Mouse (Mus musculus) cerebellum, adult 8-10 months (tissue): ENCODE measurements around the gene Pacs2.

Source experiments
- DNase-seq: peaks from one replicate; pipeline ENCODE4 v3.0.0; 2022

Gene Pacs2

DNA sequence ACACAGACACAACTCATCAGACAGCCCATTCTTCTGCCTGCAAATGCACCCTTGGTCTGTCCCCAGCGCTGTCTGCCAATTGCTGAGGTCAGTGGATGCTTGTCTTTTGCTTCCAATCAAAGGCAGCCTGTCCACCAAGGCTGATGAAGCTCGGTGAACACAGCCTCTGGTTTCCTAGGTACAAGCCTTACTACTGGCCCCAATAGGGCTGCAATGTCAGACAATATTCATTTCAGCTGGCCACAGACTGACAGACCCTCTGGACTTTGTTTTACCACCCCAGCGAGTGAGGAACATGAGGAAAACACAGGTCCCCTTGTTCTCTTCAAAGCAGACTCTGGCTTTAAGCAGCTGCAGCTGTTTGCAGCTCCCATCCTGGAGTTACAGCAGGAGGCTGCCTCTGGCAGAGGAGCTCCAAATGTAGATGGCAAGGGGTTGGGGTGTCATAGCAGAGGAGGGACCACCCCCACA lies 1.3 kb upstream of the Pacs2 start:
- DNase-seq, result peak; percentile 41

DNA sequence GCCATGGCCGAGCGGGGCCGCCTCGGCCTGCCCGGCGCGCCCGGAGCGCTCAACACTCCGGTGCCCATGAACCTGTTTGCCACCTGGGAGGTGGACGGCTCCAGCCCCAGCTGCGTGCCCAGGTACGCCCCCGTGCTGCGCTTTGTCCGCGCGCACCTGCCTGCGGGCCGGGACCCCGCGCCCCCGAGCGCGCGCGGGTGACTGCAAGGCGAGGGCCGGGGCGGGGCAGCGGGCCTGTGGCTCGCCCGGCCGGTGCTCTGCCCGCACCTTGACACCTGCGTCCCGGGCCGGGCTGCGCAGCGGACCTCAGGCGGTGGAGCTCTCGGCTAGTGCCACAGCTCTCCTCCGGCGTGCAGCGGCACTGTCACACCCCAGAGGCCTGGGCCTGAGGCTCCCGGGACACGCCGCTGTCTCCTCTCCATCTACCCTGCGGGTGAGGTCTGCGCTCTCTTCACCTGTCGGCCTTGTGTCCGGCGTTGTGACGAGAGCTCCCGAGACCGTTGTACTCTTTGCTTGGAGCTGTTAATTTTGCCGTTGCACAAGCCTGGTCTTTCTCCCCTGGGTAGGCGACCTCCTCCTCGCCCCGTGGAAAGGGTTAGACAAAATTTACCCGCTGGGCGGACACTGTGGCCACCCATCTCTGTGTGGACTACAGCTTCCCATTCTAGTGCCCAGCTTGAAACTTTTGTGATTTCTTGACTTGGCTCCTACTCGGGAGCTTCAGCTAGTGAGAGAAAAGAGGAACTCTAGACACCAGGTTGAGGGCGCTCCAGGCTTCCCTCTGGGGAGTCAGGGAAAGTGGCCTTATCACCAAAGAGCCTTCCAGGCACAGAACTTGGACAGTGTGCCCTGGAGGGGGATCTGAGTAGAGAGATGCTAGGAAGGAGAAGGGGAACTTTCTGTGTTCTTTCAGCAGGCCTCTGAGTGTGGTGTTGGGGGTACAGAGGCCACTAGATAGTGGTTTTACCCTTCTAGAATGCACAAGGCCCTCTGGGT lies 551 bp downstream of the Pacs2 start:
- peak; percentile 61 for DNase-seq

DNA sequence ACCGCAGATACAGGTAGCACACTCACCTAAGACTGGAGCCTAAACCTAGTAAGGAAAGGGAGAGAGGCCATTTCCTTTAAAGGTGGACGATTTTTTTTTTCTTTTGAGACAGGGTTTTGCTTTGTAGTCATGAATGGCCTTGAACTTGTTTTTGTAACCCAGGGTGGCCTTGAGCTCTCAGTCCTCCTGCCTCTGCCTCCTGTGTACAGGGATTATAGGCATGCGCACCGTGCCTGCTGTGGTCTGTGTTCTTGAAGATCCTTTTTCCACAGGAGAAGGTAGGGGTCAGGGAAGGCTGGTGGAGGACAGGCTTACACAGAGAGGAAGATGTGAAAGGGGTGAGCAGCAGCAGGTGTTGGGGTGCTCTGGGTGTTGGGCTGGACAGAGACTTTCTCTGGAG lies 1.6 kb downstream of the Pacs2 start:
- DNase-seq, result no peak

DNA sequence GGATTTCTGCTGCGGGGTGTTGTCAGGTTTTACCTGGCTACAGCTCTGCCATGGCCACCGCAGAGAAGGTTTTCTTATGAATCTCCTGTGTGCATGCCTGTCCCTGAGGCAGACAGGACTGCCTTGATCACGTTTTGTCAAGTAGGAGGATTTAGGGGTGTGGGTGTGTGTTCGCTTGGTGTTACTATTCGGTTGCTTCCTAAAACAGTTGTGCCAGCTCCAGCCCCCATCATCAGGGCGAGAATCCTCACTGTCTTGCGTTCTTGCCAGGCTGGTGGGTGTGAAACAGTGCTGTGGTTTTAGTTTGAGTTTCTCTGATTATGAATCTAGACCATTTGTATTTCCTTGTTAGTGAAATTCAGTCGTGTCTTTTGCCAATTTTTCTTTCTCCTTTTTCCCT lies 2.7 kb downstream of the Pacs2 start:
- no peak for DNase-seq

DNA sequence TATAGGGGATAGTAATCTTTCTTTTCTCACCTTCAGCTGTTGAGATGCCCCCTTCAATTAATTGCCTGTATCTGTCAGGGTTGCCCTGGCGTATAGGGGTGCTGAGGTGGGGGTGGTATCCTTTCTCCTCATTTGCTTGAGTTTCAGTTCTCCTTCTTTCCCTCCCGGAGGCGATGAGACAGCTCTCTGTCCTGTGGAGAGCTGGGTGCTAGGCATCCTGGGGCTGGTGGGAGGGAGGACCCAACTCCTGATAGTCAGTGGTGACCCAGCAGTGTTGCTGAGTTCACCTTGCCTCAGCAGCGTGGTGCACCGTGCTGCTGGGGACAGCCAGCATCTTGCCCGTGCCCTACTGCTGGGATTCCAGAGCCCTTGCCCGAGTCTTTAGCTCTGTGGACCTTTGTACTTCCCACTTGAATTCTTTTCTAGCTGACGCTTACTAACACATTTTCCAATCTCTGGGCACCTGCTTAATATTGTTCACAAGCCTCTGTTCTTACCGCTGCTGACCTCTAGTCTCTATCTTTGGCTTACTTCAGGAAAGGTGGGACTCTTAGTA lies 3.2 kb downstream of the Pacs2 start:
- DNase-seq, result no peak

DNA sequence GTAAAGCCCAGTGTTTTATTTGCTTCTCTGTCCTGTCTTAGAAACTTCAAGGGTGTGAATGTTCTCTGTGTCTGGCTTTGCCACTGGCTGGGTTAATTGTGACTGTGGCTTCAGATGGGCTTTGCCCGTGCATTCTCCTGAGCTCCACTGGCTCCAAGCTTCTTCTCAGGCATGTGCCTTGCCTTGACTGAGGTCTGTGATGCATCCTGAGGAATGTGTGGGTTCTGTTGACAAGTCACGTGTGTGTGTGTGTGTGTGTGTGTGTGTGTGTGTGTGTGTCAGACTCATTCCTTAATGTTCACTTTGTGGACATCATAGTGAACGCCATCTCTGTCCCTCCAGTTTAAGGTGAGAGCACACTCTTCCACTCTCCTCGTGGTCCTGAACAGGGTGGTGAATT lies 4.5 kb downstream of the Pacs2 start:
- no peak for DNase-seq

DNA sequence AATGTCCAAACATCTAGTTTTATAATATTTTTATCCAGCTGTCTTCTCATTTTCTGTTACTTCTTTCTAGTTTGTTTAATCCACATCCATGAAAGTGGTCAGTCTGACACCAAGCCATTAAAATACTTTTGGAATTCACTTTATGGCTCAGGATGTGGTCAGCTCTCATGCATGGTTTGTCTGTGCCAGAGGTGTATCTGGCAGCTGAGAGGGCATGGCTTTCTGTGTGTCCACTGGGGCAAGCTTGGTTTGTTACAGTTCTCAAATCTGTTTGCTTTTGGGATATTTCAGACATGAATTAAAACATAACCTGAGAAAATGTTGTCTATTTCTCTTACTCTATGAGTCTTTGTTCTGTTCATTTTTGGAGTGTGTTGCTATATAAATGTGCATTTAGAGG lies 7.2 kb downstream of the Pacs2 start:
- DNase-seq, result no peak

DNA sequence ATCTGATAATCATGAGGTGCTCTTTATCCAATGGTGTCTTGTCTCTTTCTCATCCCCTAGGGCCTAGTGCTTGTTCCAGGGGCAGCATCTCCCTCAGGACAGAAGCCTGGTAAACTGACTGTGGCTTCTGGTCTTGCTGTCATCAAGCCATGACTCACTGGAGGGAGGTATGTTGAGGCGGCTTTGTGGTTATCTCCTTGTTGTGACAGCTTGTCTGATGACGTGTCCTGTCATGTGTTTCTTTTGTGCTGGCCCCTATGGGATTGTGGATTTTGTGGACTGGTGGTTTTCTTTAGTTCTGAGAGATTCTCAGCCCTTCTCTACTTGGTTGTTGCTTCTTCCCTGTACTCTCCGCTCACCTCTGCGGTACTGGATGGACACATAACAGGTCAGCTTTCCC lies 8.8 kb downstream of the Pacs2 start:
- DNase-seq, result no peak

DNA sequence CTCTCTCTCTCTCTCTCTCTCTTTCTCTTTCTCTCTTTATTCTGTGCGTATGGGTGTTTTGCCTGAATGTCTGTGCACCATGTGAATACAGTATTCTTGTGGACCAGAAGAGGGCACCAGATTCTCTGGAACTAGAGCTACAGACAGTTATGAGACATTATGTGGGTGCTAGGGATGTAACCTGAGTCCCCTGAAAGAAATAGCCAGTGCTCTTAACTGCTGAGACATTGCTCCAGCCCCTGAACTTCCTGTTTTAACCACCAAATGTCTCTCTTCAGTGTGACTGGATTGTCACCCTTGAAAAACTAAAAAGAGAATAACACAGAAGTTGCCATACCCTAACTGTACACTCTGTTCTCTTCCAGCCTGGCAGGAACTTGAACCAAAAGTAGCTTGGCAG lies 12.2 kb downstream of the Pacs2 start:
- no peak for DNase-seq

DNA sequence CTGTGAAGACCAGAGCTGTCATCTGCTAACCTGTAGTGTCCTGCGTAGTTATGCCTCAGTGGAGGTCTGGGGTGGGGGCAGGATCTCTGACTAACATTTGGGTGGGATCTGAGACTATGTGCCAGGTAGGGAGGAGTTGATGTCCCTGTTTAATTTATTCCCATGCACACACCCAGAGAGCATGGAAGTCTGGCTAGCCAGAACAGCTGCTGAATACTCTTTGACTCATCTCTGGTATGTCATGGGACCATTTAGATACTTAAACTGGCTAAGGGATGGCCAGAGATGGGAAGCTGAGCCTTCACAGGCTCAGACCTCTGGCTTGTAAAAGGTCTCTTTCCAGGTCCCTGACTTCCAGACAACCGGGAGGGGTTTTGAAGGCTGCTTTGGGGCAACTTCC lies 13.2 kb downstream of the Pacs2 start:
- no peak for DNase-seq

DNA sequence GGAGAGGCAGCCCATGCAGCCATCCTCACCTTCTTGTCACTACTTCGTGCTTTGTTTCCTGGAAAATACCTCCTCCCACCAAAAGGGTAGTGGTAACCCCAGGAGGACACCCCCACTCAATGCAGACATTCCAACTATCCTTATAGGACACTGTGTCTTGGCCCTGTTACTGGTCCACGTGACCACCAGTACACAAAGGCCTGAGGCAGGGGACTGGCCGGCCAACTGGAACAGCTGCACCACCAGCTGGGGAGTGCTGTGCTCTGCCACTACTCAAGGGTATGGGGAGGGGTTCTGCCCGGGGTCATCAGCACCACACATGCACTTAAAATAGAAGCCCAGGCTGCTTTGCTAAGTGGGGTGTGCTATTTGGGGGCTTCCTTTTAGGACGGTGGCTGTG lies 13.8 kb downstream of the Pacs2 start:
- DNase-seq, result no peak

DNA sequence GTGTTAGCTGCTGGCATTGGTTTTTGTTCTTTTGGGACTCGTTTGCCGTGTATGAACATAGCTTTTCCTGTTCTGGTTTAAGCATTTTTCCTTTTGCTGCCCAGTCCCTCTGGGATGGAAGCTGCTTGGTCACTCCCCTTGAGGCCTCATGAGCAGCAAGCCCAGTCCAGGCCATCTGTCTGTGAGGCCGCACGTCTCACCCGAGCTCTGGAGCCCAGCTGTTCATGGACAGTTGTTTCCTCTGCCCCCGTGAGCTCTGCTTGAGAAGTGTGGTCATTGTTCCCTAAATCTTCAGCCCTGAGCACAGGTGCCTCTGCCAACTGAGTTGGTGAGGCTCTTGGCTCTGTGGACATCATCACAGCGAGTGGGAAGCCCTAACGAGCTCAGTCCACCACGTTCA lies 14.6 kb downstream of the Pacs2 start:
- no peak for DNase-seq

DNA sequence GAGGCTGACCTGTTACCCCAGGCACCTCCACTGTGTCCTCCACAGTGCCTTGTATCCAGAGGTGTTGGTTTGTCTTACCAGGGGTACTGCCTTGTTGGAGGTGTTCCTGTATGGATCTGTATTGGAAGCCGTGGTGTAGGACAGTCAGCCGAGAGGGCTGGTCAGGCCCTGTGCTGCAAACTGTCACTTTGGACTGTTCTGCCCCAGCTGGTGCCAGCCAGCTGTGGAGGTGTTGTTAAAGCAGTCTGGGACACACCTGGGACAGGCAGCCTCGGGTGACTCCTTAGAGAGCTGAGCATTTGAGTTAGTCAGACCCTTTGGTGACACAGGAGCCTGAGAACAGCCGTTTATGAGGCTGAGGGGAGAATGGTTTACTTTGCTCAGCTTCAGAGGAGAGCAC lies 15.7 kb downstream of the Pacs2 start:
- DNase-seq, result no peak

DNA sequence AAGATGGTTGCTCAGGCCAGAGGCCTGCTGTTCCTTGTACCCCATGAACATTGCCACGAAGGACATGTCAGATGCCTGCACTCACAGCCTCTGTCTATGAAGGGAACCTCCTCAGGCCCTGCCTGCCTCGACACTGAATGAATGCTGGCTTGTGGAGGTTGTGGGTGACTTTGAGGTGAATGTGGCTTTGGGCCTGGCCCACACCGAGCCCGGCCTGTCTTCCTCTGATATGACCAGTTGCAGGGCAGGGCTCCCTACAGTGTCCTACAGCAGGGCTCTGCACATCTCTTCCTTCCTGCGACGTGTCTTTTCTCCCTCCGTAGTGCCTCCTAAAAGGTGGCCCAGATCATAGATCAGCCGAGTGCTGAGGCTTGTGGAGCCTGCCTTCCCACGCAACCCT lies 16.7 kb downstream of the Pacs2 start:
- DNase-seq, result no peak

DNA sequence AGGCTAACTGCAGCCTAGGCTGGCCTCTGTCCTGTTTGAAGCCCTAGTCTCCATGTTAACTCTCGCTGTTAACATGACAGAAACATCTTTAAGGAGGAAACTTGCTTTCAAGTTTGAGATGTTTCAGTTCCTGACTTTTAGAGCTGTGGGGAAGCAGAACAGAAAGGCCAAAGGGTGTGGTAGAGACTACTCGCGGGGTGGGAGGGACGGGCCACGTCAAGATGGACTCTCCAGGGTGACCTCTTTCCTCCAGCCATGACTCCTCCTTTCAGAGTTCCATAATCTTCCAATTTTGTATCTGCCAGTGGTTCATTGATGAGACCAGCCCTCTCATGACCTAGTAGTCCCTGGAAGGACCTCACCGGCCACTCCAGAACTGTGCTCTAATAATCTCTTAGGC lies 17.1 kb downstream of the Pacs2 start:
- no peak for DNase-seq

DNA sequence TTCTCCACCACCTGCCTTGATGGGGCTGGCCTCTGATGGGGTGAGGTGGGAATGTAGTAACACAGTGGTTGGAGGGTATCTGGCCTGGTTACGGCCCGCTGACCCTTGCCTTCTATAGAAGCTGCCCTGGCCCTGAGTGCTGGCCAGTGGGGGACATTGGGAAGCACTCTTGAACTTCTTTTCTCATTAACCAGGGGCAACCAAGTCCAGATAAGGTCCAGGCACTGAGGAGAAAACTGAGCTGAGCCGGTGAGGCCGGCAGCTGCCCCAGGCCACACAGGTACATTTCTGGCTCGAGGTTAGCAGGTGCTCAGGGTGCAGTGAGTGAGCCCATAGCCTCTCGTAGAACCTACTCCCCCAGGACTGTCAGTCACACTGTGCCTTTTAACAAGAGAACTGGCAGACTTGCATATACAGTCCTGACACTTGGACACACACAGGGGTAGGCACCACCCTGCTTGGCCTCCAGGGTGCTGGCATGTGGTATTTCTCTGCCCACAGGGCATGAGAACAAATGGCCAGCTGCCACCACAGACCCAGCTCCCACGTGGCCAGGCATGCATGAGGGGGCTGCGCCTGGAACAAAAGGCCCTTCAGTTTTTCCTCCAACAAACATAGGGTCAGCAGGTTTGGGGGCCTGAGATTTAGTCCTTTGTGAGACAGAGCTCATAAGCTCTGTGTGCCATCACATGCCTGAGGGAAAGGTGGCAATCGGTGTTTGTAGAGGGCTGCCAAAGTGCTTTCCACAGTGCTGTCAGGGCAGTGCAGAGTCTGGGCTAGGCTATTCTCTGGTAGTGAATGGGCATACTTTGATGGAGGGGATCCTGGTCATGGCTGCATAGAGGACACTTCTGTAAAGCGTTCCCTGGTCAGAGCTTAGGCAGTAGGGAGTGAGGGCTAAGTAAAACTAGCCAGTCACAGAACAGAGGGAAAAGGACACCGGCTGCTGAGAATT lies 18.3 kb downstream of the Pacs2 start:
- peak; percentile 39 for DNase-seq

DNA sequence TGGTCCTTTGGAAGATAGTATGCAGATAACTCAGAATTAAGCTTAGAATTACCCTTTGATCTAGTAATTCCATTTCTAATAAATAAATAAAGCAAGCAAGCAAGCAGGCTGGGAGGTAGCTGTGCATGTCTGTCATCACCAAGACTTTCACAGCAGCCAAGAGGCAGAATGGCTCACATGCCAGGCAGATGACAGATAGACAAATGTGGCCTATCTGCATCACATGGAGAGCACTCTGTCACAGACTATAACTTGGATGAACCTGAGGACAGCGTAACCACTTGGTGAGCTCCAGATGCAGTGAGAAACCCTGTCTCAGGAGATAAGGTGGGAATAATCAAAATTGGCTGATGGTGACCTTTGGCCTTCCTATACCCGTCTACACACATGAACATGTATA lies 20.8 kb downstream of the Pacs2 start:
- DNase-seq, result no peak

DNA sequence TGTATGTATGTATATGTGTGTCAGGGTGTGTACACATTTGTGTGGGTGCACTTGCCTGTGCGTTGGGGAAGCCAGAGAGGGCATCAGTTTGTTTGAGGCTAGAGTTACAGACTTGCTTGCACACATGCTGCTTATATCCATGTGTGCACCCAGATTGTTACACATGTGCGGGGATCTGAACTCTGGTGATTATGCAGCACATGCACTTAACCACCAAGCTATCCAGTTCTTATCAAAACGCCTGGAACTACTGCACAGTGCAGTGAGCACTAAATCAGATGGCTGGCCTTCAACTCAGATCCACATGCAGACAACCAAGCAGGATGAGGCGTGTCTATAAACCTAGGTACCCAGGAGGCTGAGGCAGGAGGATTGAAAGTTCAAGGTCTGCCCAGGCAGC lies 22.7 kb downstream of the Pacs2 start:
- DNase-seq, result no peak

DNA sequence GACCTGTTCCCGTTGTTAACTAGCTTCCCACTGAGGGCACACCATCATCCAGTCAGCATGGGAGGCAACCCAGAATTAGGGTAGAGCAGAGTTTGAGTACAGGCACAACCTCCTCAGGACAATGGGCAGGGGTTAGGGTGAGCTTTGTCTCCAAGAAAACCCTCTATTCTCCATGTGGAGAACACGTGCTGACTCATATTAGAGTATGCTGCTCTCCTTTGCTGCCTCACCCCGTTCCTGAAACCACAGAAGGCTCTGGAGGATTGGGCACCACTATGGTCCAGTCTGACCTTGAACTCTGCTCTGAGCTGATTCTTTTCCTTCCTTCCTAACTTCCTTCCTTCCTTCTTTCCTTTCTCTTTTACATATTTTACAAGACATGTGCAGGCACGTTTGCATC lies 24.1 kb downstream of the Pacs2 start:
- no peak for DNase-seq

DNA sequence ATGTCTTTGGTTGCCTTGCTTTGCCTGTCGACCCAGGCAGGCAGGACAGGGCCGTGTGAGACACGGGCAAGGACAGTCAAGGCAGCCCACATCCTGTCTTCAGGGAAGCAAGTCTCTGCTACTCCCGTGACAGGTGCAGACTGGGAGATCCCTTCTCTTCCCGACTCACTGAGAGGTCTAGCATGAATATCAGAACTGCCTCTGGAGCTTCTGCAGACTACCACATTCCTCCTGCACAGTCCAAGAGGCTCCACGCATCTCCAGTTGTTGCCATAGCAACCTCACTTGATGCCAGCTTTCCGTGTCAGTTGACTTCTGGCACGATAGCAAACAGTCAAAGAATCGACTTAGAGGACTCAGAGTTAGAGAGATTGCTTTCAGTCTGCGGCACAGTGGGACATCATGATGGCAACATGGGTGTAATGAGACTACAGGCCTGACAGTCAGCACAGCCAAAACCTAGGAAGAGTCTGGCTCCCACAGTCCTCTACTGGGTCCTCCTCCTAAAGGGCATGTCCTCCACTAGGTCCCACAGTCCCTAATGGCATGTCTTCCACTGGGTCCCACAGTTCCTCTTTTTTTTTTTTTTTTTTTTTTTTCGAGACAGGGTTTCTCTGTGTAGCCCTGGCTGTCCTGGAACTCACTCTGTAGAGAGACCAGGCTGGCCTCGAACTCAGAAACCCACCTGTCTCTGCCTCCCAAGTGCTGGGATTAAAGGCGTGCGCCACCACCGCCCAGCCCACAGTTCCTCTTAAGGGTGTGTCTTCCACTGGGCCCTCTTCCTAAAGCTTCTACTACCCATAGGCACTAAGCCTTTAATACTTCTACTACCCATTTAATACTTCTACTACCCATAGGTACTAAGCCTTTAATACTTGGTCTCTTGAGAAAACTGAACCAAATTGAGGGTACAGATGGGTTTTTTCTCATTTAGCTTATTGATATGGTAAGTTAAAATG lies 27.5 kb downstream of the Pacs2 start:
- DNase-seq, result peak; percentile 42

DNA sequence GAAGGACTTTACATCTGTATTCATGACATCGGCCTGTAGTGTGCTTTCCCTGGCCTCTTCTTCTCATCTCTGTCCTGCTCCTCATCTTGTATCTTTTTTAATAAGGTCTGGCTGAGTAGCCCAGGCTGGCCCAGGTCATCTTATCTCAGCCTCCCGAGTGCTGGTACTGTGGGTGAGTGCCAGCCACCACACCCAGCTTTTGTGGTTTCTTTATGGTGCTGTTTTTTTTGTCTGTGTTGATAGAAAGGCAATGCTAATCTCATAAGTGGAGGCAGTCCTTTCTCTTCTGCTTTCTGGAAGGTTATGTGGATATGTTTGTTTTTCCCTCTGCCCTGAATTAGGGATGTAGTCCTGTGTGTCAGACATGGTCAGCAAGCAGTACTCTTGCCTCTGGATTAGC lies 28.2 kb downstream of the Pacs2 start:
- DNase-seq, result no peak
